Mouse (Mus musculus) erythroblast, embryonic 14.5 days (primary cell): ENCODE results near the gene Mrpl35.

ENCODE experiments used
- GATA1 ChIP-seq: IDR thresholded peaks from 2 replicates; pipeline ENCODE4 v1.6.1; 2012; ENCODE audit warnings: low read length, inconsistent platforms, mixed read lengths
- TAL1 ChIP-seq: IDR thresholded peaks from 3 replicates; pipeline ENCODE4 v1.6.1; 2012; ENCODE audit warnings: low read length, inconsistent platforms, mixed read lengths

DNA sequence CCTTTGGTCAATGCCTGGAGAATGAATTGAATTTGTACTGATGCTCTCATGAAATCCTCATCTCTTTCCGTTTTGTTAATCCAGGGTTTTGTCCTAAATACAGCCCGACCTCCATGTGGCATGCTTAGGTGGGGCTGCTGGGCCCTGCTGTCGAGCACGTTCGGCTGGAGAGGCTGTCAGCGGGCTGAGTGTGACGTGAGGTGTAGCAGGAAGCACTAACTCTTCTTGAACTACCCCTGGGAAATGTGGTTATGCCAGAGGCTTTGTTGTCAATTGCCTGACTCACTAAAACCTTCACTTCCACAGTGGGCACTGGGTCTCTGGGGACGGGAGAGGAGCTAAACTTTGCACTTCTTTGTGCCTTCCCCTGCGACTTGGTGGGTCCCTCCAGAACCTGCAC, 38.4 kb downstream of the Mrpl35 start:
- no peak for TF ChIP-seq TAL1
- no peak for TF ChIP-seq GATA1
